ENCODE assay signal across 9 mouse cellular contexts in genomic region chr11:67350153-67350768, GRCm38 (mm10). TPM values are rescaled to one million over a fixed set of nuclear protein-coding genes. Genes with fewer than 3 reads are reported as not detected.
DNase-seq lines count a peak whose midpoint lies in the region; ATAC-seq and TF ChIP-seq lines count a peak whose summit lies in the region.
"Had no signal": no experiment of that assay in that cellular context is flagged by ENCODE, and none has a peak within 500 bp of the region (broad histone marks: within the 10 kb centered on the region; RNA-seq: fewer than 3 reads in every experiment).

No protein-coding gene starts in this region.

- H3K79me3 ChIP-seq in C2C12 (ENCODE audit: low read depth): no peaks in the 10 kb centered on the region

- ATAC-seq in kidney, embryonic 14.5 days (ENCODE audit: low FRiP score, low TSS enrichment): peak; percentile 68; the same call in 1 of the 2 replicates
- ATAC-seq in limb, embryonic 11.5 days (ENCODE audit: insufficient number of reproducible peaks, low FRiP score, low TSS enrichment, low read depth): no peak
- peak; percentile 88 for ATAC-seq in neural tube, embryonic 13.5 days (ENCODE audit: low read depth)

- H3K27ac ChIP-seq in embryonic facial prominence, embryonic 10.5 days (replicated peaks): no peak overlapping the region
- no peak overlapping the region for H3K27ac ChIP-seq in heart, adult 2 months
- no peak overlapping the region for H3K27ac ChIP-seq in kidney, embryonic 14.5 days (ENCODE audit: low read depth, low read length)
- H3K27ac ChIP-seq in limb, embryonic 11.5 days (replicated peaks; ENCODE audit: low read depth, low read length): no peak overlapping the region
- H3K27ac ChIP-seq in neural tube, embryonic 13.5 days (replicated peaks): no peak overlapping the region

- no peaks in the 10 kb centered on the region for H3K79me2 ChIP-seq in C2C12 (ENCODE audit: control insufficient read depth, insufficient read depth)
- no peaks in the 10 kb centered on the region for H3K79me2 ChIP-seq in heart, adult 2 months (replicated peaks; ENCODE audit: control insufficient read depth, insufficient read depth, low read length)

- no peaks in the 10 kb centered on the region for H3K9me3 ChIP-seq in embryonic facial prominence, embryonic 10.5 days
- H3K9me3 ChIP-seq in kidney, embryonic 14.5 days (ENCODE audit: control insufficient read depth, low read length): no peaks in the 10 kb centered on the region
- H3K9me3 ChIP-seq in limb, embryonic 11.5 days (ENCODE audit: control insufficient read depth, low read length): no peaks in the 10 kb centered on the region
- H3K9me3 ChIP-seq in neural tube, embryonic 13.5 days: no peaks in the 10 kb centered on the region

- H3ac ChIP-seq in C2C12 (ENCODE audit: control insufficient read depth, insufficient read length, low read depth): no peak overlapping the region

- peak; percentile 62 for TF ChIP-seq CTCF in C2C12 (IDR thresholded peaks at IDR 0.05; ENCODE audit: control insufficient read depth, insufficient read depth, insufficient read length)
- peak; percentile 97; the same call in 1 of the 2 replicates for TF ChIP-seq CTCF in heart, adult 2 months (IDR thresholded peaks at IDR 0.05)

- 57% methylated on average over 14 of the region's 14 CpGs for WGBS in embryonic facial prominence, embryonic 10.5 days
- WGBS in heart, adult 2 months: 55% methylated on average over 14 of the region's 14 CpGs
- 56% methylated on average over 14 of the region's 14 CpGs for WGBS in kidney, embryonic 14.5 days
- WGBS in limb, embryonic 11.5 days: 54% methylated on average over 14 of the region's 14 CpGs
- WGBS in neural tube, embryonic 13.5 days: 56% methylated on average over 14 of the region's 14 CpGs

- peak; percentile 76 for DNase-seq in adrenal gland, postnatal 36 days
- peak; percentile 78 for DNase-seq in embryonic facial prominence, embryonic 10.5 days (ENCODE audit: low spot score)
- peak; percentile 56 to 70 for DNase-seq in heart, adult 2 months
- DNase-seq in limb, embryonic 11.5 days (ENCODE audit: low spot score): peak; percentile 83
- DNase-seq in testis, postnatal 10 days (ENCODE audit: low spot score): peak; percentile 90

- TF ChIP-seq EP300 in heart, adult 2 months (IDR thresholded peaks at IDR 0.05; ENCODE audit: insufficient read depth, low read depth, low read length): 0 out of 2 replicates have a peak, but pooled peaks have one; percentile 34

- no peaks in the 10 kb centered on the region for H3K36me3 ChIP-seq in C2C12 (ENCODE audit: control insufficient read depth, insufficient read depth)
- no peaks in the 10 kb centered on the region for H3K36me3 ChIP-seq in embryonic facial prominence, embryonic 10.5 days (replicated peaks)
- H3K36me3 ChIP-seq in heart, adult 2 months (ENCODE audit: control insufficient read depth, insufficient read depth, low read length): no peaks in the 10 kb centered on the region
- no peaks in the 10 kb centered on the region for H3K36me3 ChIP-seq in kidney, embryonic 14.5 days (ENCODE audit: control insufficient read depth, insufficient read depth, low read length)
- no peaks in the 10 kb centered on the region for H3K36me3 ChIP-seq in limb, embryonic 11.5 days (ENCODE audit: control insufficient read depth, insufficient read depth, low read length)
- H3K36me3 ChIP-seq in neural tube, embryonic 13.5 days: no peaks in the 10 kb centered on the region

- H3K4me2 ChIP-seq in kidney, embryonic 14.5 days (replicated peaks; ENCODE audit: low read depth, low read length): no peak overlapping the region
- no peak overlapping the region for H3K4me2 ChIP-seq in limb, embryonic 11.5 days (ENCODE audit: low read depth, severe bottlenecking)
- H3K4me2 ChIP-seq in neural tube, embryonic 13.5 days: no peak overlapping the region

- no peaks in the 10 kb centered on the region for H3K27me3 ChIP-seq in C2C12 (ENCODE audit: control insufficient read depth, insufficient read depth, insufficient read length)
- no peaks in the 10 kb centered on the region for H3K27me3 ChIP-seq in embryonic facial prominence, embryonic 10.5 days (replicated peaks; ENCODE audit: low read depth, poor library complexity, severe bottlenecking)
- H3K27me3 ChIP-seq in heart, adult 2 months (ENCODE audit: control insufficient read depth, insufficient read depth, low read length): no peaks in the 10 kb centered on the region
- H3K27me3 ChIP-seq in kidney, embryonic 14.5 days (ENCODE audit: control insufficient read depth, insufficient read depth, low read length): no peaks in the 10 kb centered on the region; the same call in 1 of the 2 replicates
- H3K27me3 ChIP-seq in limb, embryonic 11.5 days (ENCODE audit: control insufficient read depth, insufficient read depth, low read length): no peaks in the 10 kb centered on the region
- no peaks in the 10 kb centered on the region for H3K27me3 ChIP-seq in neural tube, embryonic 13.5 days

- no peak for TF ChIP-seq POLR2A in heart, adult 2 months (IDR thresholded peaks at IDR 0.05; ENCODE audit: insufficient read depth, low read depth, low read length)

- intact Hi-C loops in heart, adult 2 months (cut with DNase I): loop anchor here (1.0 kb wide), 1 partner anchor 238 kb away; no protein-coding TSS in a partner anchor

- H3K4me1 ChIP-seq in embryonic facial prominence, embryonic 10.5 days: no peaks in the 10 kb centered on the region
- H3K4me1 ChIP-seq in heart, adult 2 months (ENCODE audit: control insufficient read depth, insufficient read depth, low read length): no peaks in the 10 kb centered on the region
- H3K4me1 ChIP-seq in kidney, embryonic 14.5 days (ENCODE audit: control insufficient read depth, insufficient read depth, low read length): no peaks in the 10 kb centered on the region
- H3K4me1 ChIP-seq in limb, embryonic 11.5 days (ENCODE audit: control insufficient read depth, insufficient read depth, low read length): no peaks in the 10 kb centered on the region
- no peaks in the 10 kb centered on the region for H3K4me1 ChIP-seq in neural tube, embryonic 13.5 days (replicated peaks)

- H3K4me3 ChIP-seq in C2C12 (ENCODE audit: insufficient read depth, poor library complexity, severe bottlenecking): no peak overlapping the region
- no peak overlapping the region for H3K4me3 ChIP-seq in embryonic facial prominence, embryonic 10.5 days
- H3K4me3 ChIP-seq in heart, adult 2 months: no peak overlapping the region
- H3K4me3 ChIP-seq in kidney, embryonic 14.5 days (ENCODE audit: low read length): no peak overlapping the region
- no peak overlapping the region for H3K4me3 ChIP-seq in limb, embryonic 11.5 days (ENCODE audit: low read depth, low read length)
- H3K4me3 ChIP-seq in neural tube, embryonic 13.5 days: no peak overlapping the region
- H3K4me3 ChIP-seq: erythroblast, embryonic 14.5 days had no signal

- H3K9ac ChIP-seq in heart, adult 2 months (ENCODE audit: low read depth, low read length): no peak overlapping the region
- H3K9ac ChIP-seq in kidney, embryonic 14.5 days (ENCODE audit: low read depth, low read length): no peak overlapping the region
- no peak overlapping the region for H3K9ac ChIP-seq in limb, embryonic 11.5 days (ENCODE audit: low read length)
- no peak overlapping the region for H3K9ac ChIP-seq in neural tube, embryonic 13.5 days

TF ChIP-seq in C2C12, 6 proteins besides CTCF, POLR2A, EP300 and RAD21:
- TF ChIP-seq CEBPB (IDR thresholded peaks at IDR 0.05; ENCODE audit: low read depth): no peak
- TF ChIP-seq MYOG (IDR thresholded peaks at IDR 0.05; ENCODE audit: control insufficient read depth, extremely low read depth, insufficient read length): no peak
- TF ChIP-seq MYOD1 (IDR thresholded peaks at IDR 0.05; ENCODE audit: control insufficient read depth, insufficient read length, low read depth): no peak
- TF ChIP-seq USF1 (IDR thresholded peaks at IDR 0.05; ENCODE audit: low read depth): no peak
- no peak for TF ChIP-seq FOSL1 (IDR thresholded peaks at IDR 0.05; ENCODE audit: insufficient read depth, low read length, poor library complexity, severe bottlenecking)
- TF ChIP-seq MAX (IDR thresholded peaks at IDR 0.05): no peak

RNA-seq across cellular contexts. Expression of gene Myh13, which starts 28.8 kb away (rescaled TPM):
- not detected for polyA plus RNA-seq in C2C12 (2012; fragmentation: generic; extraction: Trizol)
- total RNA-seq in adrenal gland, postnatal 36 days (2021): not detected
- polyA plus RNA-seq in embryonic facial prominence, embryonic 10.5 days (2016; fragmentation: Nextera tagmentation; extraction: Ambion mirVana): 0.05 TPM in 1 of 2 replicates, not detected in the other
- under 1 TPM in 1 of 2 experiments, not detected in 1; 0.05 TPM for total RNA-seq in heart, adult 2 months (2021)
- not detected in 2 replicates for polyA plus RNA-seq in heart, adult 2 months (2012; rRNA removed)
- polyA plus RNA-seq in kidney, embryonic 14.5 days (2014; fragmentation: Nextera tagmentation; extraction: Ambion mirVana): not detected in 2 replicates
- polyA plus RNA-seq in limb, embryonic 11.5 days (2014; fragmentation: Nextera tagmentation; extraction: Ambion mirVana): 0.05 TPM in 1 of 2 replicates, not detected in the other
- polyA plus RNA-seq in neural tube, embryonic 13.5 days (2015; fragmentation: Nextera tagmentation; extraction: Ambion mirVana): 0.50 TPM in 1 of 2 replicates, not detected in the other
- polyA plus RNA-seq: erythroblast, embryonic 14.5 days had no signal
